Mouse (Mus musculus) neural tube, embryonic 14.5 days (tissue): ENCODE measurements around the gene Gm20388. TPM values are rescaled to one million over a fixed set of nuclear protein-coding genes. Genes with fewer than 3 reads are reported as not detected.
A peak's percentile ranks its signal among the peaks of the same experiment; 100 is the strongest.

Experiments used
- ATAC-seq: fragments of 200-750 bp; cut with Nextera tagmentation; 2 replicates; pipeline ENCODE4 v1.8.0; 2017; ENCODE audit warnings: low read depth, mild to moderate bottlenecking, moderate TSS enrichment, moderate library complexity
- H3K27ac ChIP-seq: fragments of 300-500 bp; sonication (generic); 2 replicates; pipeline ENCODE4 v1.5.1; 2014; ENCODE audit warnings: low read depth, mild to moderate bottlenecking, control low read depth, low read length, moderate library complexity, mixed read lengths
- H3K27me3 ChIP-seq: fragments of 300-500 bp; sonication (generic); 2 replicates; pipeline ENCODE4 v1.6.1; 2014; ENCODE audit warnings: low read length; ENCODE audit not compliant: control insufficient read depth, insufficient read depth
- H3K36me3 ChIP-seq: fragments of 300-500 bp; sonication (generic); 2 replicates; pipeline ENCODE4 v1.6.1; 2014; ENCODE audit warnings: low read length, mixed read lengths; ENCODE audit not compliant: control insufficient read depth, insufficient read depth
- H3K4me1 ChIP-seq: fragments of 300-500 bp; sonication (generic); 2 replicates; pipeline ENCODE4 v1.6.1; 2014; ENCODE audit warnings: low read length; ENCODE audit not compliant: control insufficient read depth, insufficient read depth
- H3K4me2 ChIP-seq: fragments of 300-500 bp; sonication (generic); 2 replicates; pipeline ENCODE4 v1.6.1; 2014; ENCODE audit warnings: mild to moderate bottlenecking, low read depth, low read length, control low read depth
- H3K4me3 ChIP-seq: fragments of 300-500 bp; sonication (generic); 2 replicates; pipeline ENCODE4 v1.5.1; 2014; ENCODE audit warnings: low read depth, low read length, control low read depth, mixed read lengths
- H3K9ac ChIP-seq: fragments of 300-500 bp; sonication (generic); replicated peaks from 2 replicates; pipeline ENCODE4 v1.6.1; 2014; ENCODE audit warnings: low read depth, mild to moderate bottlenecking, control low read depth, low read length, mixed read lengths
- H3K9me3 ChIP-seq: fragments of 300-500 bp; sonication (generic); 2 replicates; pipeline ENCODE4 v1.6.1; 2016; ENCODE audit warnings: low read length; ENCODE audit not compliant: control insufficient read depth
- WGBS: fragments of 180-500 bp; shearing (Covaris S2); extraction: QIAGEN DNeasy Blood & Tissue Kit; methylation state at CpG from one replicate; pipeline ENCODE4 v1.1.7; 2014; 5-methylcytosine and 5-hydroxymethylcytosine counted together
- polyA plus RNA-seq: library from polyadenylated mRNA; unstranded; fragments of >200 nt; fragmentation: Nextera tagmentation; extraction: Ambion mirVana; gene quantifications from 2 replicates; pipeline ENCODE4 v1.2.1, GENCODE M21; 2014

Gm20388 gene
- polyA plus RNA-seq, 1 experiment from 2014 or later: 10.3 TPM

- ATAC-seq: no peak
- Histone ChIP-seq H3K36me3 (no peaks in the 10 kb centered on the region), H3K4me2 (no peak overlapping the region), H3K4me3 (no peak overlapping the region), H3K27ac (no peak overlapping the region), H3K9me3 (no peaks in the 10 kb centered on the region), H3K9ac (no peak overlapping the region), H3K27me3 (no peaks in the 10 kb centered on the region), H3K4me1 (no peaks in the 10 kb centered on the region)
- 64% methylated on average over 15 of the region's 15 CpGs for WGBS
These were observed 2136.7 kb downstream of the Gm20388 start for GRCm38 (mm10) chr8:122047206-122047870.

- Histone ChIP-seq H3K9ac (no peak overlapping the region), H3K4me3 (no peak overlapping the region), H3K36me3 (no peaks in the 10 kb centered on the region), H3K27ac (no peak overlapping the region), H3K27me3 (no peaks in the 10 kb centered on the region), H3K4me2 (no peak overlapping the region), H3K4me1 (no peaks in the 10 kb centered on the region), H3K9me3 (no peaks in the 10 kb centered on the region)
- no peak for ATAC-seq
- WGBS: 83% methylated on average over 4 of the region's 4 CpGs
These were observed 2138.6 kb downstream of the Gm20388 start for GRCm38 (mm10) chr8:122049266-122049665.

- H3K4me3 ChIP-seq: no peak overlapping the region
- 0 out of 2 replicates have a peak, but pooled peaks have one; percentile 54 for ATAC-seq
- 51% methylated on average over 2 of the region's 2 CpGs for WGBS
- no peak overlapping the region for H3K4me2 ChIP-seq
- no peak overlapping the region for H3K27ac ChIP-seq
- H3K4me1 ChIP-seq: no peaks in the 10 kb centered on the region
- no peaks in the 10 kb centered on the region for H3K9me3 ChIP-seq
- H3K27me3 ChIP-seq: no peaks in the 10 kb centered on the region
- H3K9ac ChIP-seq: no peak overlapping the region
- no peaks in the 10 kb centered on the region for H3K36me3 ChIP-seq
These were observed 2139.3 kb downstream of the Gm20388 start for GRCm38 (mm10) chr8:122049923-122050322.

- H3K4me1 ChIP-seq: peaks cover 4% of the 10 kb centered on the region; the same call in 1 of the 2 replicates
- ATAC-seq: no peak
- no peaks in the 10 kb centered on the region for H3K36me3 ChIP-seq
- 90% methylated on average over 9 of the region's 9 CpGs for WGBS
- H3K4me2 ChIP-seq: no peak overlapping the region
- H3K27ac ChIP-seq: no peak overlapping the region
- no peaks in the 10 kb centered on the region for H3K9me3 ChIP-seq
- no peak overlapping the region for H3K9ac ChIP-seq
- no peaks in the 10 kb centered on the region for H3K27me3 ChIP-seq
- no peak overlapping the region for H3K4me3 ChIP-seq
These were observed 2140.0 kb downstream of the Gm20388 start for GRCm38 (mm10) chr8:122050620-122051019.

GRCm38 (mm10) chr8:122055321-122055720 lies 2144.7 kb downstream of the Gm20388 start:
- Histone ChIP-seq H3K4me1 (peaks cover 4% of the 10 kb centered on the region; the same call in 1 of the 2 replicates), H3K27ac (no peak overlapping the region), H3K9me3 (no peaks in the 10 kb centered on the region), H3K4me3 (no peak overlapping the region), H3K27me3 (no peaks in the 10 kb centered on the region), H3K4me2 (no peak overlapping the region), H3K9ac (no peak overlapping the region; the same call in 1 of the 2 replicates), H3K36me3 (no peaks in the 10 kb centered on the region)
- 41% methylated on average over 10 of the region's 10 CpGs for WGBS
- no peak for ATAC-seq

GRCm38 (mm10) chr8:122056113-122056512 lies 2145.5 kb downstream of the Gm20388 start:
- Histone ChIP-seq H3K36me3 (no peaks in the 10 kb centered on the region), H3K4me3 (no peak overlapping the region), H3K4me2 (no peak overlapping the region), H3K9ac (no peak overlapping the region), H3K9me3 (no peaks in the 10 kb centered on the region), H3K4me1 (peaks cover 4% of the 10 kb centered on the region; the same call in 1 of the 2 replicates), H3K27me3 (no peaks in the 10 kb centered on the region), H3K27ac (no peak overlapping the region)
- no peak for ATAC-seq
- WGBS: 35% methylated on average over 1 of the region's 1 CpGs

- H3K9me3 ChIP-seq: no peaks in the 10 kb centered on the region
- no peak overlapping the region for H3K9ac ChIP-seq
- 74% methylated on average over 7 of the region's 7 CpGs for WGBS
- peaks cover 4% of the 10 kb centered on the region; the same call in 1 of the 2 replicates for H3K4me1 ChIP-seq
- H3K4me3 ChIP-seq: no peak overlapping the region
- no peaks in the 10 kb centered on the region for H3K27me3 ChIP-seq
- no peak overlapping the region for H3K4me2 ChIP-seq
- no peak for ATAC-seq
- no peak overlapping the region for H3K27ac ChIP-seq
- H3K36me3 ChIP-seq: no peaks in the 10 kb centered on the region
These were observed 2146.2 kb downstream of the Gm20388 start for GRCm38 (mm10) chr8:122056882-122057281.

GRCm38 (mm10) chr8:122058510-122058909 lies 2147.9 kb downstream of the Gm20388 start:
- H3K4me2 ChIP-seq: no peak overlapping the region
- WGBS: 65% methylated on average over 9 of the region's 9 CpGs
- H3K4me3 ChIP-seq: no peak overlapping the region
- H3K9me3 ChIP-seq: no peaks in the 10 kb centered on the region
- H3K27ac ChIP-seq: no peak overlapping the region
- H3K27me3 ChIP-seq: no peaks in the 10 kb centered on the region
- no peak for ATAC-seq
- H3K36me3 ChIP-seq: no peaks in the 10 kb centered on the region
- H3K9ac ChIP-seq: no peak overlapping the region
- H3K4me1 ChIP-seq: peaks cover 4% of the 10 kb centered on the region; the same call in 1 of the 2 replicates

GRCm38 (mm10) chr8:122058951-122059350 lies 2148.3 kb downstream of the Gm20388 start:
- Histone ChIP-seq H3K4me2 (no peak overlapping the region), H3K27me3 (no peaks in the 10 kb centered on the region), H3K27ac (no peak overlapping the region), H3K9ac (no peak overlapping the region), H3K9me3 (no peaks in the 10 kb centered on the region), H3K4me3 (no peak overlapping the region), H3K4me1 (peaks cover 4% of the 10 kb centered on the region; the same call in 1 of the 2 replicates), H3K36me3 (no peaks in the 10 kb centered on the region)
- WGBS: 78% methylated on average over 8 of the region's 8 CpGs
- no peak for ATAC-seq
